In genomic region chr11:101395110-101395509, GRCm38 (mm10) we compare ENCODE assay signal across 8 mouse cellular contexts. TPM values are rescaled to one million over a fixed set of nuclear protein-coding genes. Genes with fewer than 3 reads are reported as not detected.
DNase-seq lines count a peak whose midpoint lies in the region; ATAC-seq and TF ChIP-seq lines count a peak whose summit lies in the region.

No protein-coding gene starts in this region.

- no peak overlapping the region for H3K4me2 ChIP-seq in heart, postnatal 0 days (ENCODE audit: low read depth, low read length)
- H3K4me2 ChIP-seq in lung, postnatal 0 days (replicated peaks; ENCODE audit: low read depth, low read length): no peak overlapping the region

- WGBS in heart, postnatal 0 days: 5% methylated on average over 8 of the region's 8 CpGs
- WGBS in large intestine, adult 2 months: 3% methylated on average over 8 of the region's 8 CpGs
- 2% methylated on average over 8 of the region's 8 CpGs for WGBS in lung, postnatal 0 days
- 2% methylated on average over 8 of the region's 8 CpGs for WGBS in small intestine, adult 2 months

- TF ChIP-seq CTCF in embryonic fibroblast, embryonic 13.5 days (IDR thresholded peaks at IDR 0.05; ENCODE audit: borderline replicate concordance, insufficient read depth, low read length): peak; percentile 95
- peak; percentile 97 for TF ChIP-seq CTCF in heart, postnatal 0 days (IDR thresholded peaks at IDR 0.05; ENCODE audit: low read depth)
- TF ChIP-seq CTCF in lung, postnatal 0 days (IDR thresholded peaks at IDR 0.05): peak; percentile 96
- TF ChIP-seq CTCF in small intestine, adult 2 months (IDR thresholded peaks at IDR 0.05; ENCODE audit: extremely low read depth, insufficient read length, insufficient replicate concordance, low read depth, low read length): peak; percentile 95

- no peaks in the 10 kb centered on the region for H3K9me3 ChIP-seq in heart, postnatal 0 days (replicated peaks; ENCODE audit: control insufficient read depth, low read length)
- no peaks in the 10 kb centered on the region for H3K9me3 ChIP-seq in lung, postnatal 0 days (ENCODE audit: low read length)

- peak; percentile 68 for DNase-seq in CD4-positive, CD25-positive, alpha-beta regulatory T cell, adult 2 months (ENCODE audit: low read depth, low spot score)
- peak; percentile 82 to 87 for DNase-seq in adrenal gland, postnatal 36 days
- peak; percentile 80 for DNase-seq in heart, postnatal 0 days (ENCODE audit: low spot score)
- DNase-seq in large intestine, adult 2 months (ENCODE audit: low read depth, low spot score): peak; percentile 33
- peak; percentile 87 for DNase-seq in lung, postnatal 0 days (ENCODE audit: low spot score)

- no peak overlapping the region for H3K4me3 ChIP-seq in embryonic fibroblast, embryonic 13.5 days (ENCODE audit: insufficient read depth, low read length)
- no peak overlapping the region for H3K4me3 ChIP-seq in heart, postnatal 0 days (ENCODE audit: low read depth, low read length)
- no peak overlapping the region for H3K4me3 ChIP-seq in lung, postnatal 0 days (ENCODE audit: low read depth, low read length)
- H3K4me3 ChIP-seq in small intestine, adult 2 months (ENCODE audit: low read depth, low read length): no peak overlapping the region

- no peaks in the 10 kb centered on the region for H3K4me1 ChIP-seq in embryonic fibroblast, embryonic 13.5 days (ENCODE audit: control insufficient read depth, insufficient read depth, low read length)
- no peaks in the 10 kb centered on the region for H3K4me1 ChIP-seq in heart, postnatal 0 days (ENCODE audit: control insufficient read depth, insufficient read depth)
- H3K4me1 ChIP-seq in lung, postnatal 0 days (ENCODE audit: insufficient read depth, low read depth, low read length): no peaks in the 10 kb centered on the region
- peaks cover 3% of the 10 kb centered on the region; the same call in 1 of the 2 replicates for H3K4me1 ChIP-seq in small intestine, adult 2 months (ENCODE audit: control insufficient read depth, insufficient read depth, insufficient read length, low read length)

- no peaks in the 10 kb centered on the region for H3K36me3 ChIP-seq in heart, postnatal 0 days (replicated peaks; ENCODE audit: control insufficient read depth, insufficient read depth, low read length)
- H3K36me3 ChIP-seq in lung, postnatal 0 days (ENCODE audit: insufficient read depth, low read length): no peaks in the 10 kb centered on the region
- H3K36me3 ChIP-seq in small intestine, adult 2 months (ENCODE audit: control insufficient read depth, insufficient read depth, low read length): no peaks in the 10 kb centered on the region

- no peak for TF ChIP-seq POLR2A in embryonic fibroblast, embryonic 13.5 days (IDR thresholded peaks at IDR 0.05; ENCODE audit: low read depth, low read length)
- TF ChIP-seq POLR2A in small intestine, adult 2 months (IDR thresholded peaks at IDR 0.05; ENCODE audit: low read depth, low read length): no peak

- TF ChIP-seq EP300 in heart, postnatal 0 days (IDR thresholded peaks at IDR 0.05; ENCODE audit: low read depth): no peak
- no peak for TF ChIP-seq EP300 in lung, postnatal 0 days (IDR thresholded peaks at IDR 0.05)

- H3K9ac ChIP-seq in heart, postnatal 0 days (replicated peaks; ENCODE audit: low read depth, low read length): no peak overlapping the region
- no peak overlapping the region for H3K9ac ChIP-seq in lung, postnatal 0 days (replicated peaks; ENCODE audit: low read depth)

- H3K27me3 ChIP-seq in heart, postnatal 0 days (ENCODE audit: control insufficient read depth, insufficient read depth, low read length): no peaks in the 10 kb centered on the region
- H3K27me3 ChIP-seq in lung, postnatal 0 days (replicated peaks; ENCODE audit: insufficient read depth, low read length): no peaks in the 10 kb centered on the region
- H3K27me3 ChIP-seq in small intestine, adult 2 months (ENCODE audit: control insufficient read depth, insufficient read depth, low read length): no peaks in the 10 kb centered on the region

- no peak for ATAC-seq in CD4-positive, CD25-positive, alpha-beta regulatory T cell, adult 4 months
- peak; percentile 77; the same call in 1 of the 2 replicates for ATAC-seq in heart, postnatal 0 days (ENCODE audit: insufficient read depth, low read depth)
- peak; percentile 52 for ATAC-seq in lung, postnatal 0 days

- no peak overlapping the region for H3K27ac ChIP-seq in embryonic fibroblast, embryonic 13.5 days (ENCODE audit: insufficient read depth, low read length)
- H3K27ac ChIP-seq in heart, postnatal 0 days (ENCODE audit: low read depth): no peak overlapping the region
- H3K27ac ChIP-seq in lung, postnatal 0 days (ENCODE audit: low read length): no peak overlapping the region
- H3K27ac ChIP-seq in small intestine, adult 2 months (ENCODE audit: insufficient read depth, low read depth, low read length): no peak overlapping the region

RNA-seq across cellular contexts. Expression of gene Aarsd1, which starts 22.3 kb away (rescaled TPM):
- 10 to 100 TPM; 36.2 to 41.6 TPM for polyA plus RNA-seq in CD4-positive, CD25-positive, alpha-beta regulatory T cell, adult 4 months (2017; shearing (Covaris generic))
- total RNA-seq in adrenal gland, postnatal 36 days (2021): 10 to 100 TPM; 30.1 to 35.2 TPM
- 4.4 and 11.3 TPM in 2 replicates for polyA plus RNA-seq in embryonic fibroblast, embryonic 13.5 days (2011; ENCODE audit: insufficient read length, low read depth, missing spikeins)
- 16.8 and 37.5 TPM in 2 replicates for total RNA-seq in heart, postnatal 0 days (2014; rRNA removed; ENCODE audit: low replicate concordance)
- 31.9 and 32.5 TPM in 2 replicates for polyA plus RNA-seq in heart, postnatal 0 days (2015; fragmentation: Nextera tagmentation; extraction: Ambion mirVana)
- 17.0 and 17.9 TPM in 2 replicates for polyA plus RNA-seq in large intestine, adult 2 months (2012; rRNA removed)
- polyA plus RNA-seq in lung, postnatal 0 days (2015; fragmentation: Nextera tagmentation; extraction: Ambion mirVana): 26.5 and 27.0 TPM in 2 replicates
- 8.5 and 10.8 TPM in 2 replicates for polyA plus RNA-seq in small intestine, adult 2 months (2012; rRNA removed)

RNA-seq across cellular contexts. Expression of gene G6pc, which starts 27.7 kb away (rescaled TPM):
- polyA plus RNA-seq in CD4-positive, CD25-positive, alpha-beta regulatory T cell, adult 4 months (2017; shearing (Covaris generic)): not detected
- 1 to 10 TPM; 2.9 to 6.4 TPM for total RNA-seq in adrenal gland, postnatal 36 days (2021)
- not detected in 2 replicates for polyA plus RNA-seq in embryonic fibroblast, embryonic 13.5 days (2011; ENCODE audit: insufficient read length, low read depth, missing spikeins)
- total RNA-seq in heart, postnatal 0 days (2014; rRNA removed; ENCODE audit: low replicate concordance): 0.50 TPM in 1 of 2 replicates, not detected in the other
- polyA plus RNA-seq in heart, postnatal 0 days (2015; fragmentation: Nextera tagmentation; extraction: Ambion mirVana): 0.05 TPM in 1 of 2 replicates, not detected in the other
- polyA plus RNA-seq in large intestine, adult 2 months (2012; rRNA removed): 5.1 and 20.6 TPM in 2 replicates
- 0.07 TPM in 1 of 2 replicates, not detected in the other for polyA plus RNA-seq in lung, postnatal 0 days (2015; fragmentation: Nextera tagmentation; extraction: Ambion mirVana)
- polyA plus RNA-seq in small intestine, adult 2 months (2012; rRNA removed): 8.8 and 9.7 TPM in 2 replicates

RNA-seq across cellular contexts. Expression of gene Gm27029, which starts 29.5 kb away (rescaled TPM):
- 1 to 10 TPM; 1.3 to 1.8 TPM for polyA plus RNA-seq in CD4-positive, CD25-positive, alpha-beta regulatory T cell, adult 4 months (2017; shearing (Covaris generic))
- 1 to 10 TPM; 2.6 to 5.6 TPM for total RNA-seq in adrenal gland, postnatal 36 days (2021)
- polyA plus RNA-seq in embryonic fibroblast, embryonic 13.5 days (2011; ENCODE audit: insufficient read length, low read depth, missing spikeins): 12.6 and 14.7 TPM in 2 replicates
- total RNA-seq in heart, postnatal 0 days (2014; rRNA removed; ENCODE audit: low replicate concordance): 3.7 TPM in 1 of 2 replicates, not detected in the other
- polyA plus RNA-seq in heart, postnatal 0 days (2015; fragmentation: Nextera tagmentation; extraction: Ambion mirVana): 7.3 and 8.2 TPM in 2 replicates
- polyA plus RNA-seq in large intestine, adult 2 months (2012; rRNA removed): 0.32 and 0.41 TPM in 2 replicates
- polyA plus RNA-seq in lung, postnatal 0 days (2015; fragmentation: Nextera tagmentation; extraction: Ambion mirVana): 2.6 and 2.9 TPM in 2 replicates
- polyA plus RNA-seq in small intestine, adult 2 months (2012; rRNA removed): 0.11 TPM in 1 of 2 replicates, not detected in the other

RNA-seq across cellular contexts. Expression of gene Rundc1, which starts 29.8 kb away (rescaled TPM):
- polyA plus RNA-seq in CD4-positive, CD25-positive, alpha-beta regulatory T cell, adult 4 months (2017; shearing (Covaris generic)): 1 to 10 TPM; 8.0 to 8.5 TPM
- 10 to 100 TPM; 24.1 to 26.7 TPM for total RNA-seq in adrenal gland, postnatal 36 days (2021)
- 8.0 and 10.1 TPM in 2 replicates for polyA plus RNA-seq in embryonic fibroblast, embryonic 13.5 days (2011; ENCODE audit: insufficient read length, low read depth, missing spikeins)
- total RNA-seq in heart, postnatal 0 days (2014; rRNA removed; ENCODE audit: low replicate concordance): 5.8 and 7.5 TPM in 2 replicates
- polyA plus RNA-seq in heart, postnatal 0 days (2015; fragmentation: Nextera tagmentation; extraction: Ambion mirVana): 10.3 and 11.7 TPM in 2 replicates
- polyA plus RNA-seq in large intestine, adult 2 months (2012; rRNA removed): 19.7 and 23.6 TPM in 2 replicates
- polyA plus RNA-seq in lung, postnatal 0 days (2015; fragmentation: Nextera tagmentation; extraction: Ambion mirVana): 14.3 and 15.5 TPM in 2 replicates
- polyA plus RNA-seq in small intestine, adult 2 months (2012; rRNA removed): 15.4 and 23.7 TPM in 2 replicates

RNA-seq across cellular contexts. Expression of gene Ptges3l, which starts 30.0 kb away (rescaled TPM):
- 1 to 10 TPM; 1.7 to 2.1 TPM for polyA plus RNA-seq in CD4-positive, CD25-positive, alpha-beta regulatory T cell, adult 4 months (2017; shearing (Covaris generic))
- 1 to 10 TPM; 2.6 to 3.4 TPM for total RNA-seq in adrenal gland, postnatal 36 days (2021)
- polyA plus RNA-seq in embryonic fibroblast, embryonic 13.5 days (2011; ENCODE audit: insufficient read length, low read depth, missing spikeins): 14.6 and 27.7 TPM in 2 replicates
- 32.8 and 40.7 TPM in 2 replicates for total RNA-seq in heart, postnatal 0 days (2014; rRNA removed; ENCODE audit: low replicate concordance)
- 86.9 and 93.5 TPM in 2 replicates for polyA plus RNA-seq in heart, postnatal 0 days (2015; fragmentation: Nextera tagmentation; extraction: Ambion mirVana)
- polyA plus RNA-seq in large intestine, adult 2 months (2012; rRNA removed): 1.8 and 3.2 TPM in 2 replicates
- 6.5 and 7.3 TPM in 2 replicates for polyA plus RNA-seq in lung, postnatal 0 days (2015; fragmentation: Nextera tagmentation; extraction: Ambion mirVana)
- 0.51 and 0.89 TPM in 2 replicates for polyA plus RNA-seq in small intestine, adult 2 months (2012; rRNA removed)

Comparison
In these comparisons a context has a peak if more than half of its experiments do, and no peak if none do; other contexts are left out.
1. DNase-seq: peak in every context shown above with its lines; median percentile 87 in lung, postnatal 0 days; 84 in adrenal gland, postnatal 36 days; 80 in heart, postnatal 0 days; 68 in CD4-positive, CD25-positive, alpha-beta regulatory T cell, adult 2 months; 33 in large intestine, adult 2 months.